Mouse (Mus musculus): Measurements from ENCODE around the gene Tex33. TPM values are rescaled to one million over a fixed set of nuclear protein-coding genes. Genes with fewer than 3 reads are reported as not detected.

Tex33 gene
- polyA plus RNA-seq, 1 experiment from 2014 or later, result not detected

DNA sequence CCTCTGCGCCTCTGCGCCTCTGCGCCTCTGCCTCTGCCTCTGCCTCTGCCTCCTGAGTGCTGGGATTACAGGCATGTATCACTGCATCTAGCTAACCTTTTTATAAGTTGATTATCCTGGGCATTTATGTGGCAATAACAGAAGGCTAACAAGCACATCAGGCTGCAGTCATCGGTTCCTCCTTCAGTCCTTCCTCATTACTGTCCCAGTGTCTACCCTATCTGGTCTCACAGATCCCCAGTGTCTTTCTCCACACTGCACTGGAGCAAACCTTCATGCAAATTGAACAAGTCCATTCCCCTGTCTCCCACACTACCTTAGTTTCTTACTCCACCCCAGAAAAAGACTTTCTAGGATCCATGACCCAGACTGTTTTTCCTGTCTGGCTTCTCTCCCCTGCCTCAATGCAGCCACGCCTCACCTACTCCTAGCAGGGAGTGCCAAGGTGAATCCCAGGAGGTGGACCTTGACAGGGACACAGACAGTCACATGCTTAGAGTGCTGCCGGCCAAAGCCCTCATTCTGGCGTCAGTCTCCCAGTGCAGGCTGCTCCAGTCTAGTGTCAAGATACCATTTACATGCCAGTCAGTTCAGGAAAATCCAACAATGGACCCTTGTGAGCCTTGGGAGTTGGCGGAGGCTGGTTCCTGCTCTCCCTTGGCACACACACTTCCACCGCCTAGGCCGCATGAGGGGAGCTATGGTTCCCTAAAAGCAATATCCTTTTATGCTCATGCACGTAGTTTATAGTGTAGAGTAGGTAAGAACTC, 12.1 kb downstream of the Tex33 start:
- H3K4me3 ChIP-seq, result no peak overlapping the region
- 0 out of 2 replicates have a peak, but pooled peaks cover 4% of the 10 kb centered on the region for H3K9me3 ChIP-seq (replicated peaks)
- no peak for DNase-seq (ENCODE audit: low spot score)
- no peak overlapping the region for H3K27ac ChIP-seq (replicated peaks)
- H3K27me3 ChIP-seq (ENCODE audit: low read depth, poor library complexity, severe bottlenecking), result peaks cover 3% of the 10 kb centered on the region; the same call in 1 of the 2 replicates
- no peaks in the 10 kb centered on the region for H3K36me3 ChIP-seq
- H3K4me1 ChIP-seq, result peaks cover 8% of the 10 kb centered on the region
- WGBS, result 89% methylated on average over 11 of the region's 11 CpGs

DNA sequence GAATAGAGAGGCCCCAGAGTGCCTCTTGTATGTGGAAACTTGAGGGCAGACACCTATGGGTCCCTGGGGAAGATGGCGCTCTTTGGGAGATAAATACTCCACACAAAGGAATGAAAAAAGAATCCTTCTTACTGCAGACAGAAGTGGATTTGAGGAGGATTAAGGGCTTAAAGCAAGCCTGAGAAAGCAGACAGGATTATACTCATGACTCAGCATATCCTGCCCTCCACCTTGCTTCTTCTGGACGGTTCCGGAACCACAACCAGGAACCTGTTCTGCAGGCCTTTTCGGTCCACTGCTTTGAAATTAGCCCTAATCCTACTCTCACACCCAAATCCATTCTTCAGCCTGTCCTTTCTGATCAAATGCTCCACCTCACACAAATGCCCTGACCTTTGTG, 13.6 kb downstream of the Tex33 start:
- 0 out of 2 replicates have a peak, but pooled peaks cover 4% of the 10 kb centered on the region for H3K9me3 ChIP-seq (replicated peaks)
- H3K4me1 ChIP-seq, result 0 out of 2 replicates have a peak, but pooled peaks cover 3% of the 10 kb centered on the region
- 77% methylated on average over 4 of the region's 4 CpGs for WGBS
- H3K27me3 ChIP-seq (ENCODE audit: low read depth, poor library complexity, severe bottlenecking), result peaks cover 9% of the 10 kb centered on the region; the same call in 1 of the 2 replicates
- no peak overlapping the region for H3K4me3 ChIP-seq
- DNase-seq (ENCODE audit: low spot score), result no peak
- no peak overlapping the region for H3K27ac ChIP-seq (replicated peaks)
- no peaks in the 10 kb centered on the region for H3K36me3 ChIP-seq

DNA sequence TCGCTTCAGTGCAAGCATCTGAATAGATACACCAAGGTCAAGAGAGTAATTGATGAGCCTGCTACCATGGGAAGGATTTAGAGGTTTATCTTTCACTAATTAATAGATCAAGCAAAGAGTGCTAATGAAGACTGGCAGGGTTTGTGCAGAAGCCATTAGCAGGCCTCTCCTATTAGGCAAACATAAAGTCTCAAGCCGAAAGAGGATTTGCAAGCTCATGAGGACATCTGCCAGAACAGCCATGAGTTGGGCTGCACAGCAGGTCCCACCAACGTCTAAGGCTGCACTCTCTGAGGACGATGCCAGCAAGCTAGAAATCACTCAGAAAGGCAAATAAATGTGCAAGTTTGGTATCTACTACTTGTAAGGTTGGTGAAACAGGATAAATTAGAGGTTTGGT, 15.0 kb downstream of the Tex33 start:
- Histone ChIP-seq H3K4me1 (0 out of 2 replicates have a peak, but pooled peaks cover 3% of the 10 kb centered on the region), H3K27ac (replicated peaks) (no peak overlapping the region)
- WGBS, result 66% methylated on average over 4 of the region's 4 CpGs

DNA sequence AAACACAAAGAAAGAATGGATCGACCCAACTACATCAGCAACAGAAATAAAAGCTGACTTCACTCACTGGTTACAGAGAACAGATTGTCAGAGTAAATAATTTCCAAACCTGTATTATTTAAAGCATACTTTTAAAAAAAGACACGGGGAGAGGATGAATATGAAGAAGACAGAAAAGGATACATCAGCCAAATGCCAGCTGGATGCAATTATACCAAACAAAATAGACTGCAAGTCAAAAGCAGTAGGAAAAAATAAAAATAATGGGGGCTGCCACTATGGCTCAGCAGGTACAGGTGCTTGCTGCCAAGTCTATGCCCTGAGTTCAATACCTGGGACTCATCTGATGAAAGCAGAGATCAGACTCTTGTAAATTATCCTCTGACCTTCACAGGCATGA, 15.5 kb downstream of the Tex33 start:
- H3K4me3 ChIP-seq, result no peak overlapping the region
- no peak overlapping the region for H3K27ac ChIP-seq (replicated peaks)
- H3K4me1 ChIP-seq, result 0 out of 2 replicates have a peak, but pooled peaks cover 3% of the 10 kb centered on the region
- H3K27me3 ChIP-seq (ENCODE audit: low read depth, poor library complexity, severe bottlenecking), result peaks cover 9% of the 10 kb centered on the region; the same call in 1 of the 2 replicates
- 88% methylated on average over 2 of the region's 2 CpGs for WGBS
- 0 out of 2 replicates have a peak, but pooled peaks cover 4% of the 10 kb centered on the region for H3K9me3 ChIP-seq (replicated peaks)
- no peak for DNase-seq (ENCODE audit: low spot score)
- H3K36me3 ChIP-seq, result no peaks in the 10 kb centered on the region

More for the DNA sequence above, 15.0 kb downstream of the Tex33 start:
- H3K9me3 ChIP-seq (replicated peaks), result 0 out of 2 replicates have a peak, but pooled peaks cover 4% of the 10 kb centered on the region
- no peak overlapping the region for H3K4me3 ChIP-seq
- no peaks in the 10 kb centered on the region for H3K36me3 ChIP-seq
- no peak for DNase-seq (ENCODE audit: low spot score)
- peaks cover 9% of the 10 kb centered on the region; the same call in 1 of the 2 replicates for H3K27me3 ChIP-seq (ENCODE audit: low read depth, poor library complexity, severe bottlenecking)

DNA sequence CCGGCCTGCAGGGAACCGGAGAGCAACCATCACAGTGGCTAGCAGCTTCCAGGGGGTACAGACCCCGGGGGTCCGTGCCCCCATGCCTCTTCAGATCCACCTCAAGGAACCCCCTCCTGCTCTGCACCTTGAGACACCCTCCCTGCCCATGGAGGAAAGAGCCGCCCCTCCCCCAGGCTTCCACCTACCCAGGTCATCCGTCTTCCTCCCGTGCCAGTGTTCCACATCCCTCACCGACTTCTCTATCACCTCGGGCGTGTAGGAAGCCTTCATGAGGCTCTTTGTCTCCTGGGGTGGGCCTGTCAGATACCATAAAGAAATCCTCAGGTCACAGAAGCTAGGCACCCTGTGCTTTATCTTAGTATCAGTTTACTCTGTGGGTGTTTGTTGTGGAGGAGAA, 17.2 kb downstream of the Tex33 start:
- Histone ChIP-seq H3K27me3 (ENCODE audit: low read depth, poor library complexity, severe bottlenecking) (peaks cover 9% of the 10 kb centered on the region; the same call in 1 of the 2 replicates), H3K36me3 (no peaks in the 10 kb centered on the region), H3K27ac (replicated peaks) (no peak overlapping the region), H3K9me3 (replicated peaks) (0 out of 2 replicates have a peak, but pooled peaks cover 4% of the 10 kb centered on the region), H3K4me3 (no peak overlapping the region), H3K4me1 (0 out of 2 replicates have a peak, but pooled peaks cover 3% of the 10 kb centered on the region)
- WGBS, result 92% methylated on average over 10 of the region's 10 CpGs
- DNase-seq (ENCODE audit: low spot score), result no peak

DNA sequence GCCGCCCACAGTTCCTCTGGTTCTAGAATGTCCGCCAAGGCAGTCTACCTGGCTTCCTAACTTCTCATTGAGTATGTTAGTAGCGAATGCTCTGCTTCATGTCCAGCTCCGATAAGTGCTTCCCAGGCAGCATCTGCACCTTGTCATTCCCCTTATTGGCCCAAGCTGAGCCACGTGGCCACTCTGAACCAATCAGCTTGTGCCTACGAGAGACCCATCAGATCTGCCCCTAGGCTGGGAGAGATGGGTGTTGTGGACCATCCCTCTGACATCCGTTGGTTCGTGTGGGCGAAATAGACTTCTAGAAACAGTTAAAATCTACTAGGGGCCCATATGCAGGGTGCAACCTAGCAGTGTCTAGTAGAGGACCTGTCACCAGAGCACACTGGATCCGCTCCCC, 17.9 kb downstream of the Tex33 start:
- no peak overlapping the region for H3K4me3 ChIP-seq
- 85% methylated on average over 10 of the region's 10 CpGs for WGBS
- 0 out of 2 replicates have a peak, but pooled peaks cover 3% of the 10 kb centered on the region for H3K4me1 ChIP-seq
- peaks cover 9% of the 10 kb centered on the region; the same call in 1 of the 2 replicates for H3K27me3 ChIP-seq (ENCODE audit: low read depth, poor library complexity, severe bottlenecking)
- DNase-seq (ENCODE audit: low spot score), result no peak
- no peaks in the 10 kb centered on the region for H3K36me3 ChIP-seq
- H3K9me3 ChIP-seq (replicated peaks), result 0 out of 2 replicates have a peak, but pooled peaks cover 4% of the 10 kb centered on the region
- H3K27ac ChIP-seq (replicated peaks), result no peak overlapping the region

DNA sequence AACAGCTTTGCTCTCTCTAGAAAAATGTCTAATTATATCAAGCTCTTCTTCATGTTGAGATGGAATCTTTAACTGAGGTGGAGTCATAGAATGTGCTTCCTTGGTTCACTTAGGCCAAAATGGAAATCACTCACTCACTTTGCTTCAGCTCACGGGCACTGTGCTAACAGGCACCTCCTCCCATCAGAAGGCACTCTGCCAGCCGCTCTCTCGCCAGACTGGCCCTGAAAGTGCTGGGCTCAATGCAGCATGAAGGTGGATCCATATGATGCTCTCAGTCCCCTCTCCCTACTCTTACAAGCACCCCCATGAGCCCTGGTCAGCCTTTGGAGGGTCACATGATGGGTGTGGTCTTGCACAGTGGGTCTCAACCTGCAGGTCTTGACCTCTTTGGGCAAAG, 21.5 kb downstream of the Tex33 start:
- 81% methylated on average over 3 of the region's 3 CpGs for WGBS
- no peak overlapping the region for H3K4me3 ChIP-seq

DNA sequence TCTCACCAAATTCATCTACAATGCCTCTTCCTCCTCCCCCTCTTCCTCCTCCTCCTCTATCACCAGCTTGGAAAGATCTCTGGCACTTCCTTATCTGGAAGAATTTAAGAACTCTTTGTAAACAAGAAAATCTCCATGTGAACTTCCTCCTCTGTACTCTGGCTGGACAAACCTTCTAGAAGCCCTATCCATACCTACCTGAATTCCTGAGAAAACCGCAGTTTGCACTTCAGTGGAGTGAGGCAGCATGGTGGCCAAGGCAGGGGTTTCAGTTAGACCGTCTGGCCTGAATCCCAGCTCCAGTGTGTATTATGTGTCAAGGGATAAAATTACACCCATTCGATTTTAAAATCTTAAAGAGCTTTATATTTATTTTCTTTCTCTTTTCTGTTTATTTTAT, 22.9 kb downstream of the Tex33 start:
- Histone ChIP-seq H3K4me1 (0 out of 2 replicates have a peak, but pooled peaks cover 8% of the 10 kb centered on the region), H3K36me3 (no peaks in the 10 kb centered on the region), H3K4me3 (no peak overlapping the region), H3K27me3 (ENCODE audit: low read depth, poor library complexity, severe bottlenecking) (peaks cover 26% of the 10 kb centered on the region), H3K27ac (replicated peaks) (no peak overlapping the region), H3K9me3 (replicated peaks) (no peaks in the 10 kb centered on the region)
- WGBS, result 66% methylated on average over 3 of the region's 3 CpGs
- no peak for DNase-seq (ENCODE audit: low spot score)

More for the DNA sequence above, 21.5 kb downstream of the Tex33 start:
- Histone ChIP-seq H3K4me1 (0 out of 2 replicates have a peak, but pooled peaks cover 7% of the 10 kb centered on the region), H3K36me3 (no peaks in the 10 kb centered on the region), H3K27me3 (ENCODE audit: low read depth, poor library complexity, severe bottlenecking) (peaks cover 22% of the 10 kb centered on the region), H3K27ac (replicated peaks) (no peak overlapping the region), H3K9me3 (replicated peaks) (0 out of 2 replicates have a peak, but pooled peaks cover 1% of the 10 kb centered on the region)
- no peak for DNase-seq (ENCODE audit: low spot score)

DNA sequence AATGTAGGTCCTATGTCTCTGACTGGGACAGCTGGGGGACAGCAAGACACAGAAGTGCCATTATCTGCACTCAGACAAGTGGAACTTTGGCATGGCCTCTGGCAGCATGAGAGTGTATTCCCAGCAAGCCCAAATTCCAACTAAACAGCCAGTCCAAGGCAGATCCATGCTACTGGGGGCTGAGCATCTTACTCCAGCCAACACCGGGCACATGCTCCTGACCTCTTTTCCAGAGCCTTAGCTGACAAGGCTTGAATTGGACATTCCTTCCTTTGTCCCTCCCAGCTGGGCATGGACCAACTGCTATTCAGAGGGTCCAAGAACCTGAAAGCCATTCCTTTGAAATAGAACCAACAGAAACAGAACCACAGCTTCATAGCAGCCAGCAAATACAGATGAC, 26.1 kb downstream of the Tex33 start:
- DNase-seq (ENCODE audit: low spot score), result no peak
- WGBS, result 70% methylated on average over 1 of the region's 1 CpGs
- 0 out of 2 replicates have a peak, but pooled peaks cover 8% of the 10 kb centered on the region for H3K4me1 ChIP-seq

DNA sequence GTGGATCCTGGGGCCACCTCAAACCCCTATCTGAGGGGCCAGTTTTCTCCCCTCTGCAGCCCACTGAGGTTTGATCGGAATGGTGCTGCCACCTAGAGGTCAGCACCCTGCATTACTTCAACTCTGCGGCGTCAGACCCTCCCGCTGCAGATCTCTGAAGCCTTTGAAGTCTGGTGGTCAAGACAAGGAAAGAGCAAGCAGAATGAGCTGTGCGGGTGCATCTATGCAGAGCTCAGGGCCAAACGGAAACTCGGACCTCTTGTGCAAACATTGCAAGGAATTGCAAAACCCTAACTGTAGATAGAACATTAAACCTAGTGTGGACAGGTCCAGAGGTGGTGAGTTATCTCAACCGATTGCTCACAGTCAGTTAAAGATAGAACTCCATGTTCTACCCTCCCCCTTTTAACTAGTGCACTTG, 26.8 kb downstream of the Tex33 start:
- Histone ChIP-seq H3K27ac (replicated peaks) (no peak overlapping the region), H3K4me3 (no peak overlapping the region), H3K36me3 (no peaks in the 10 kb centered on the region), H3K27me3 (ENCODE audit: low read depth, poor library complexity, severe bottlenecking) (peaks cover 35% of the 10 kb centered on the region), H3K9me3 (replicated peaks) (no peaks in the 10 kb centered on the region), H3K4me1 (0 out of 2 replicates have a peak, but pooled peaks cover 8% of the 10 kb centered on the region)
- WGBS, result 16% methylated on average over 8 of the region's 8 CpGs
- peak; percentile 62 for DNase-seq (ENCODE audit: low spot score)

More for the DNA sequence above, 26.1 kb downstream of the Tex33 start:
- Histone ChIP-seq H3K27ac (replicated peaks) (no peak overlapping the region), H3K9me3 (replicated peaks) (no peaks in the 10 kb centered on the region), H3K36me3 (no peaks in the 10 kb centered on the region), H3K27me3 (ENCODE audit: low read depth, poor library complexity, severe bottlenecking) (peaks cover 35% of the 10 kb centered on the region), H3K4me3 (no peak overlapping the region)

DNA sequence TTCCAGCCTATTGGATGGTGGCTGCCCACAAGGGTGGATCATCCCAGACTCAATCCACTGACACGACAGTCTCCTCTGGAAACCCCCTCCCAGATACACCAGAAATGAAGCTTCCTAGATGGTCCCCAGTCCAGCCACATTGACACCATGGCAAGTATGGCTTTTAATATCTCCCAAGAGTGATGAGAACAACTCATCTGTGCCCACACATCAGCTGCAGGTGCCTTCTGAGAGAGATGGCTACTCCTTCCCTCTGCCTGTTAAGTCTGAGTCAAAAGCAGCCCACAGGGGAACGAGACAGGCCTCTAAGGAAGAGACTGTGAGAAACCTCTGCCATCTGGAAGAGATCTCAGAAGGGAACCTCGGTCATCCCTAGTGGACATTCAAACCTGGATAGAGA, 27.9 kb downstream of the Tex33 start:
- DNase-seq (ENCODE audit: low spot score), result no peak
- Histone ChIP-seq H3K9me3 (replicated peaks) (no peaks in the 10 kb centered on the region), H3K4me1 (0 out of 2 replicates have a peak, but pooled peaks cover 8% of the 10 kb centered on the region), H3K36me3 (no peaks in the 10 kb centered on the region), H3K4me3 (no peak overlapping the region), H3K27ac (replicated peaks) (no peak overlapping the region), H3K27me3 (ENCODE audit: low read depth, poor library complexity, severe bottlenecking) (peaks cover 35% of the 10 kb centered on the region)
- WGBS, result 67% methylated on average over 3 of the region's 3 CpGs

DNA sequence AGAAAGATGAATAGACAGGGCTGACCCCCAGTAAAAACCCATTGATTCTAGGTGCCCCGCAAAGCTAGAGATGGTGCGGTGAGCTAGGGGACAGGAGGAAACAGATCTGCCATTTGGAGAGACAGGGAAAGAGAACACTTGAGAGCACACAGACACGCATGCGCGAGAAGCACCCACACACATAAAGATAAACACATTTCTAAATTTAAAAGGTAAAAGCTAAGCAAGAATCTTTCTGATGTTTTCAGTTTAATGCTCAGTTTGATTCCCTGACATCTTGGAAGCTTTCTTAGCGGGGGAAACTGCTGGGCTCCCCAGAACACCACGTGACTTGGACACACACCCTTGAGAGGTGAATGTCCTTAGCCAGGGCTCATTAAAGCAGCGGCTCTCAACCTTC, 28.8 kb downstream of the Tex33 start:
- 0 out of 2 replicates have a peak, but pooled peaks cover 3% of the 10 kb centered on the region for H3K9me3 ChIP-seq (replicated peaks)
- H3K36me3 ChIP-seq, result no peaks in the 10 kb centered on the region
- H3K4me1 ChIP-seq, result 0 out of 2 replicates have a peak, but pooled peaks cover 8% of the 10 kb centered on the region
- H3K27ac ChIP-seq (replicated peaks), result no peak overlapping the region
- H3K4me3 ChIP-seq, result no peak overlapping the region
- no peak for DNase-seq (ENCODE audit: low spot score)
- 85% methylated on average over 8 of the region's 8 CpGs for WGBS
- H3K27me3 ChIP-seq (ENCODE audit: low read depth, poor library complexity, severe bottlenecking), result peaks cover 35% of the 10 kb centered on the region

DNA sequence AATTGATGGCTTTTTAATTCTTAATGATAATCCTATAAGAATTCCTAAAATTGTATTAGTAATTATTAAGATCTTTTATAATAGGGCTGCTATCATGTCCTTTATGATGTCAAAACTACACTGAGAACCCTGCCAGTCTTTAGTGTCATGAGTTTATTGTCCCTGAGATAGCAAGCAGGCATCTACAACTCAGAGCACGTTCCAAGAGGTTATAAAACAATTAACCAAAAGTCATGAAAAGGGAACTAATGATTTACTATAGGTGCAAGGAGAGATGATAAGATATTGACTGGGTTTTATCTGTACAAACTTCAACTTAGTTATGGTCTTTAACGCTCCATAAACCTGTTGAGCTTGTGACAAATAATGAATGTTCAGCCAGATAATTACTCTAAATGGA, 29.8 kb downstream of the Tex33 start:
- Histone ChIP-seq H3K9me3 (replicated peaks) (0 out of 2 replicates have a peak, but pooled peaks cover 3% of the 10 kb centered on the region), H3K36me3 (no peaks in the 10 kb centered on the region), H3K27me3 (ENCODE audit: low read depth, poor library complexity, severe bottlenecking) (peaks cover 35% of the 10 kb centered on the region), H3K4me3 (no peak overlapping the region), H3K27ac (replicated peaks) (no peak overlapping the region), H3K4me1 (0 out of 2 replicates have a peak, but pooled peaks cover 8% of the 10 kb centered on the region)
- DNase-seq (ENCODE audit: low spot score), result no peak
- 87% methylated on average over 2 of the region's 2 CpGs for WGBS
